ENCODE assay signal across 20 mouse cellular contexts in the genomic region with DNA sequence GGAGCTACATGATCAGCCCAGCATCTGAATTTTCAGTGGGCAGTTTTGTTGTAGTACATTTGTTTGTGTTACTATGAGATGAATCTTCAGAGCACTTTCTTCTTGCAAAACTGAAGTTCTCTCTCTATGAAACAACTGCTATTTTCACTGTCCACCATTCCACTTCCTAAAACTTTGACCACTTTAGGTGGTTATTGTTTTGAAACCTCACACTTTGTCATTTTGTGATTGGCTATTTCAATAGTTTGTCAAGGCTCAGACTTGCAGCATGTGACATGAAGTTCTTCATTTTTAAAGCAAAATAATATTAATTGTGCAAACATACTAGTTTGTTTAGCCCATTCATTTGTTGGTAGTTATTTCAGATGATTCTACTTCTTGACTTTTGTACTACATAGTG.
DNase-seq lines count a peak whose midpoint lies in the region; ATAC-seq and TF ChIP-seq lines count a peak whose summit lies in the region.
"Had no signal": no experiment of that assay in that cellular context is flagged by ENCODE, and none has a peak within 500 bp of the region (broad histone marks: within the 10 kb centered on the region; RNA-seq: fewer than 3 reads in every experiment).

No protein-coding gene starts in this region.

- no peak overlapping the region for H3K4me2 ChIP-seq in lung, postnatal 0 days (replicated peaks; ENCODE audit: low read depth, low read length)
- H3K4me2 ChIP-seq: embryonic facial prominence, embryonic 13.5 days; embryonic facial prominence, embryonic 15.5 days; forebrain, embryonic 13.5 days; forebrain, embryonic 15.5 days had no signal

- no peaks in the 10 kb centered on the region for H3K4me1 ChIP-seq in lung, postnatal 0 days (ENCODE audit: insufficient read depth, low read depth, low read length)
- H3K4me1 ChIP-seq: embryonic facial prominence, embryonic 13.5 days; embryonic facial prominence, embryonic 15.5 days; forebrain, embryonic 13.5 days; forebrain, embryonic 15.5 days had no signal

- H3K36me3 ChIP-seq in lung, postnatal 0 days (ENCODE audit: insufficient read depth, low read length) = no peaks in the 10 kb centered on the region
- H3K36me3 ChIP-seq: embryonic facial prominence, embryonic 13.5 days; embryonic facial prominence, embryonic 15.5 days; forebrain, embryonic 15.5 days had no signal

- no peak overlapping the region for H3K4me3 ChIP-seq in lung, postnatal 0 days (ENCODE audit: low read depth, low read length)
- H3K4me3 ChIP-seq: embryonic facial prominence, embryonic 13.5 days; embryonic facial prominence, embryonic 15.5 days; forebrain, embryonic 13.5 days; forebrain, embryonic 15.5 days had no signal

- H3K27ac ChIP-seq in lung, postnatal 0 days (ENCODE audit: low read length) = no peak overlapping the region
- H3K27ac ChIP-seq: embryonic facial prominence, embryonic 13.5 days; embryonic facial prominence, embryonic 15.5 days; forebrain, embryonic 13.5 days; forebrain, embryonic 15.5 days had no signal

- peak; percentile 11 for DNase-seq in lung, postnatal 0 days (ENCODE audit: low spot score)
- DNase-seq in lung, postnatal 4 days = no peak
- no peak for DNase-seq in urinary bladder, postnatal 36 days (ENCODE audit: low spot score in 2 of 2)
- no peak for DNase-seq in adrenal gland, postnatal 4 days (ENCODE audit: low spot score in 2 of 2)
- DNase-seq: adrenal gland, adult 2 months; adrenal gland, postnatal 10 days; adrenal gland, postnatal 25 days; cerebellum, adult 18-20 months; cerebellum, adult 8-10 months; cerebellum, adult 9-11 months; cerebellum, postnatal 14 days; cerebellum, postnatal 36 days; embryo, embryonic 11 days; forebrain, postnatal 0 days had no signal

- TF ChIP-seq EP300 in lung, postnatal 0 days (IDR thresholded peaks at IDR 0.05) = no peak

- no peak overlapping the region for H3K9ac ChIP-seq in lung, postnatal 0 days (replicated peaks; ENCODE audit: low read depth)
- H3K9ac ChIP-seq: embryonic facial prominence, embryonic 13.5 days; embryonic facial prominence, embryonic 15.5 days; forebrain, embryonic 13.5 days; forebrain, embryonic 15.5 days; forebrain, postnatal 0 days had no signal

- ATAC-seq in lung, postnatal 0 days = no peak
- ATAC-seq in megakaryocyte, adult 5-6 weeks (ENCODE audit: poor library complexity, severe bottlenecking) = peak; percentile 97
- 0 out of 2 replicates have a peak, but pooled peaks have one; percentile 36 for ATAC-seq in neutrophil, adult 5-6 weeks (ENCODE audit: extremely low read depth, insufficient number of reproducible peaks, low FRiP score, poor library complexity, severe bottlenecking)
- ATAC-seq: forebrain, embryonic 13.5 days; forebrain, embryonic 15.5 days; forebrain, postnatal 0 days had no signal

- H3K9me3 ChIP-seq in lung, postnatal 0 days (ENCODE audit: low read length) = no peaks in the 10 kb centered on the region
- H3K9me3 ChIP-seq: embryonic facial prominence, embryonic 13.5 days; embryonic facial prominence, embryonic 15.5 days; forebrain, embryonic 13.5 days; forebrain, embryonic 15.5 days had no signal

- H3K27me3 ChIP-seq in lung, postnatal 0 days (replicated peaks; ENCODE audit: insufficient read depth, low read length) = no peaks in the 10 kb centered on the region
- H3K27me3 ChIP-seq: embryonic facial prominence, embryonic 13.5 days; embryonic facial prominence, embryonic 15.5 days; forebrain, embryonic 13.5 days; forebrain, embryonic 15.5 days had no signal

- TF ChIP-seq CTCF in lung, postnatal 0 days (IDR thresholded peaks at IDR 0.05) = no peak
